Mouse (Mus musculus) heart, embryonic 13.5 days (tissue): ENCODE results near the gene Ttc7. TPM values are rescaled to one million over a fixed set of nuclear protein-coding genes. Genes with fewer than 3 reads are reported as not detected.

Experiments used
- ATAC-seq: fragments of 200-750 bp; cut with Nextera tagmentation; 2 replicates; pipeline ENCODE4 v1.8.0; 2017; ENCODE audit warnings: moderate TSS enrichment; ENCODE audit not compliant: insufficient number of reproducible peaks, low FRiP score, low TSS enrichment; ENCODE audit errors: extremely low read depth
- H3K27ac ChIP-seq: fragments of 300-500 bp; sonication (generic); replicated peaks from 2 replicates; pipeline ENCODE4 v1.5.1; 2015; ENCODE audit warnings: moderate library complexity, mild to moderate bottlenecking, inconsistent platforms
- H3K27me3 ChIP-seq: fragments of 300-500 bp; sonication (generic); replicated peaks from 2 replicates; pipeline ENCODE4 v1.6.1; 2015; ENCODE audit warnings: mild to moderate bottlenecking, inconsistent platforms
- H3K36me3 ChIP-seq: fragments of 300-500 bp; sonication (generic); 2 replicates; pipeline ENCODE4 v1.6.1; 2015; ENCODE audit warnings: mild to moderate bottlenecking, inconsistent platforms
- H3K4me1 ChIP-seq: fragments of 300-500 bp; sonication (generic); 2 replicates; pipeline ENCODE4 v1.6.1; 2015; ENCODE audit warnings: inconsistent platforms
- H3K4me2 ChIP-seq: fragments of 300-500 bp; sonication (generic); 2 replicates; pipeline ENCODE4 v1.6.1; 2015; ENCODE audit warnings: inconsistent platforms, mild to moderate bottlenecking, moderate library complexity
- H3K4me3 ChIP-seq: fragments of 300-500 bp; sonication (generic); 2 replicates; pipeline ENCODE4 v1.5.1; 2015; ENCODE audit warnings: moderate library complexity, mild to moderate bottlenecking, inconsistent platforms
- H3K9ac ChIP-seq: fragments of 300-500 bp; sonication (generic); 2 replicates; pipeline ENCODE4 v1.6.1; 2015; ENCODE audit warnings: inconsistent platforms, mild to moderate bottlenecking, moderate library complexity
- H3K9me3 ChIP-seq: fragments of 300-500 bp; sonication (generic); 2 replicates; pipeline ENCODE4 v1.6.1; 2016; ENCODE audit warnings: inconsistent platforms
- WGBS: fragments of 180-500 bp; shearing (Covaris S2); methylation state at CpG from one replicate; pipeline ENCODE4 v1.1.7; 2015; ENCODE audit warnings: mixed read lengths; 5-methylcytosine and 5-hydroxymethylcytosine counted together
- polyA plus RNA-seq: library from polyadenylated mRNA; unstranded; fragments of >200 nt; fragmentation: Nextera tagmentation; extraction: Ambion mirVana; gene quantifications from 2 replicates; pipeline ENCODE4 v1.2.1, GENCODE M21; 2015

The Ttc7 gene
- polyA plus RNA-seq, 1 experiment from 2014 or later, result 3.6 TPM

DNA sequence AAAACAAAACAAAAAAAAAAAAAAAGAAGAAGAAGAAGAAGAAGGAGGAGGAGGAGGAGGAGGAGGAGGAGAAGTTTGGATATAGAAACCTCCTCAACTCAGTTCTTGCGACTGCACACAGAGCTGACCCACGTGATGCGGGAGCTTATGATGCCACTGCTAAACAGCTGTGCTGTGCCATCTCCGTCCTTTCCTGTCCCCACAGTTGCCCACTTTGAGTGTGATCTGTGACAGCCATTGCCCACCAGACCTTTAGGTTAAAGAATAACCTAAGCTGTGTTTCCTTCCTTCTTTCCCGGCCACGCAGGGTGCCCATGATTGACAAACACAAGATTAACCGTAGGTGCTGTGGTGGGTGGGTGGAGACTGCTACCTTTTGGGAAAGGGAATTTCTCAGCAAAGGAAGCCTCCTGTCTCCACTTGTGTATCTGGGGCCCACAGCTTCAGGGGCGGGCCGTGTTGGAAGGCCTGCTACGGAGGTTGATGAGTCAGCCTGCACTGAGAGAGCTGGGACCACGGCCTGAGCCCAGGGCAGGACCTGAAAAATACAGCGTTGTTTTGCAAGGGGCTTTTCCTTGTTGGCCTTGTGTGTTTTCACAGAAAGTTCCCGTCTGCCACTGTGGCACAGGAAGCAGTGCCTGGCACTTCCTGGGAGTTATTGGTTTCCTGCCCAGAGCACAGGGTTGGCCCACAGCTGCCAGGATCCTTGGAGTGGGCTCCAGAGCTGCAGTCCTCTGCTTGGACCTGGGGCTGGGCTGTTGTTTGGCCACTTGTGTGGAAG lies 19.5 kb downstream of the Ttc7 start:
- 52% methylated on average over 13 of the region's 13 CpGs for WGBS
- no peak for ATAC-seq
- Histone ChIP-seq H3K27me3 (no peaks in the 10 kb centered on the region), H3K9me3 (no peaks in the 10 kb centered on the region), H3K4me3 (no peak overlapping the region), H3K4me1 (peaks cover 26% of the 10 kb centered on the region), H3K27ac (0 out of 2 replicates have a peak overlapping the region, but pooled peaks have one; percentile 8), H3K4me2 (no peak overlapping the region), H3K9ac (no peak overlapping the region), H3K36me3 (no peaks in the 10 kb centered on the region)

DNA sequence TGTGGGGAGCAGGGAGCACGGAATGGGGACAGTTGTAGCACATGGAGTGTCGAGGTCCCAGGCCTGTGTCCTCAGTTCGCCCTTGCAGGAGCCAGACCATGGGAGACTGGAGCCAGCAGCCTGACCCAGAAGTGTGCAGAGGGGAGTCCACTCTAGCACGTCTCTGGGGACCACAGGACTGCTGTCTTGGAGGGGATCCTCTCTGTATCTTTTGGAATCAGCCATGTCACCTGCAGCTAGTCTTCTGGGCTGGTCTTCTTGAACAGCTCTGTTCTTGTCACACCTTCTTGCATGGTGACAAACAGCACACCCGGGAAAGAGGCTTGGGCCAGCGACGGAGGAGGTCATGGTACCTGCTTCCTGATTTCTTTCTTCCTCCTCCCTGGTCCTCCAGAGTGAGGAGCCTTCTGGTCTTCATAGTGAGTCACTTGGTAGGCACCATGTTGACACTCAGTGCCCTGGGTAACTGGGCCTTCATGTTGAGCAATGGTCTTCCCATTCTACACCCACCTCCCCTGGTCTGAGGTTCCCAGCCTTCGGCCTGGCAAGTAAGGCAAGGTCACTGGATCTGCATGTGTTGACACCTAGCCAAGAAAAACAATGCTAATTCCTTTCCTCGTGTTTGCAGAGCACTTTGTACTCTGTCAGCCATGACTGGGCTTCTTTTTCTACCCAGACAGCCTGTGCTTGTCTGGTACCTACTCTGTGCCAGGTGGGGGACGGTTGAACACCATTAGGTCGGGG lies 21.6 kb downstream of the Ttc7 start:
- Histone ChIP-seq H3K27me3 (no peaks in the 10 kb centered on the region), H3K4me3 (no peak overlapping the region), H3K4me2 (no peak overlapping the region), H3K36me3 (no peaks in the 10 kb centered on the region), H3K27ac (no peak overlapping the region), H3K9ac (no peak overlapping the region), H3K4me1 (peaks cover 17% of the 10 kb centered on the region), H3K9me3 (no peaks in the 10 kb centered on the region)
- no peak for ATAC-seq
- 73% methylated on average over 11 of the region's 11 CpGs for WGBS

DNA sequence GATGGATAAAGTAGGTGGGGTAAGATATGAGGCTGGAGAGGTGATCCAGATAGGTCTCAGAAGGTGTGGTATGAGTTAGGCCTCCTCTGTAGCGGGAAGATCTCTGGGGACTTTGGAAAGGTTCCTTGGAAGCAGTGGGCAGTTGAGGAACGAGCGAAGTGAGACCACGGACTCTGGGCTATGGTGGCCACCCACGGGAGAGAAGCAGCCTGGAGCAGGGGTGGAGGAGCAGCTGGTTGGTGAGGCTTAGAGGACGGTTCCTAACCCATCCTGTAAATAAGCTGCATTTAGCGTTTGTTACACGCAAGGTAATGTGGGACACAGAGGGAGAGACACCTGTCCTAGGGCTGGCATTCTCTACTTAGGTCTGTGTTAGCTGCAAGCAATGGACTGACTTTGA lies 22.4 kb downstream of the Ttc7 start:
- Histone ChIP-seq H3K9ac (no peak overlapping the region), H3K9me3 (no peaks in the 10 kb centered on the region), H3K4me1 (peaks cover 15% of the 10 kb centered on the region), H3K27ac (no peak overlapping the region), H3K4me2 (no peak overlapping the region), H3K4me3 (no peak overlapping the region), H3K27me3 (no peaks in the 10 kb centered on the region), H3K36me3 (no peaks in the 10 kb centered on the region)
- no peak for ATAC-seq
- WGBS, result 84% methylated on average over 8 of the region's 8 CpGs

DNA sequence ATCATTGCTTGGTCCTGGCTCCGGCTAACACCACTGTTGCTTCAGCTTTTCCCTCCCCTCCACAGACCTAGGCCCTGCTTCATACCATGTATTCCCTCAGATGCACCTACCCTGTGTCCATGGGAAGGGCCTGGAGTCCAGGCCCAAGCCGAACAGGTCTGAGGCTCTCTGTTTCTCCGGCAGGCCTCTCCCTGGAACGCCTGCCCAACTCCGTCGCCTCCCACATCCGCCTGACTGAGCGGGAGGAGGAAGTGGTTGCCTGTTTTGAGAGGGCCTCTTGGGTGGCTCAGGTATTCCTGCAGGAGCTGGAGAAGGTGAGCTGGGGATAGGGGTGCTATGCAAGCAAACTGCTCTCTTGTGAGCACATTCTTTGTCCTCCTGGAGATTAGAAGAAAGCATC lies 24.1 kb downstream of the Ttc7 start:
- H3K27ac ChIP-seq, result no peak overlapping the region
- WGBS, result 73% methylated on average over 8 of the region's 8 CpGs
- no peaks in the 10 kb centered on the region for H3K27me3 ChIP-seq
- peaks cover 15% of the 10 kb centered on the region for H3K4me1 ChIP-seq
- no peaks in the 10 kb centered on the region for H3K36me3 ChIP-seq
- no peak overlapping the region for H3K4me3 ChIP-seq
- ATAC-seq, result no peak
- H3K9me3 ChIP-seq, result no peaks in the 10 kb centered on the region
- H3K9ac ChIP-seq, result no peak overlapping the region
- no peak overlapping the region for H3K4me2 ChIP-seq

DNA sequence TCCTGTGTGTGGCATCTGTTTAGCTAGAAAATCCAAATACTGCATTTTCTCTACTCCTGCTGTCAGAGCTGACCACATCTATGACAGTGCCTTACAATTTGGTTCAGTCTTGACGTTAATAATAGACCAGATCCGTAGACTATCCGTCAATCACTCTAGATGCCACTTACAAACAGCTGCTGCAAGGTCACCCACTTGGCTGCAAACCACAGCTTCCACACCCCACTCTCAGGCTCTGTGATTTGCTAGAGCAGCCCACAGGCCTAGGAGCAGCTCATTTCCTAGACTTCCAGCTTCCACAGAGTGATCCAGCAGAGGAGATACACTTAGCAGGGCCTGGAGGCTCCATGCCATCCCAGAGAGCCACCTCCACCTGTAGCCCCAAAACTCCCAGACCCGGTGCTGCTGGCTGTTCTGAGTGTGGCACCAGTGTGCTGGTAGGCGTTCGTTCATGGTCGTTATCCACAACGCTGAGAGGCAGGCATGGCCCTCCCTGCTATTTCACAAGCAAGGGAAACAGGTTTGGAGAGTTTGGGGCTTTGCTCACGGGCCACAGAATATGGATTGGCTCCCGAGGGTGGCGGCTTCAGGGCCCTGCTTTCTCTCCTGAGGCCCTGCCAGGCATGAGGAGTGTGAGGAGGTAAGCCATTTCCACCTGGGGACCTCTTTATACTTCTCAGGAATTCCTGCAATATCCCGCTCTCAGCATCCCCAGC lies 26.5 kb downstream of the Ttc7 start:
- Histone ChIP-seq H3K4me1 (peaks cover 26% of the 10 kb centered on the region), H3K27ac (no peak overlapping the region), H3K4me3 (no peak overlapping the region), H3K9me3 (no peaks in the 10 kb centered on the region), H3K4me2 (no peak overlapping the region), H3K36me3 (no peaks in the 10 kb centered on the region), H3K9ac (no peak overlapping the region), H3K27me3 (0 out of 2 replicates have a peak, but pooled peaks cover 8% of the 10 kb centered on the region)
- ATAC-seq, result no peak
- WGBS, result 72% methylated on average over 12 of the region's 12 CpGs

DNA sequence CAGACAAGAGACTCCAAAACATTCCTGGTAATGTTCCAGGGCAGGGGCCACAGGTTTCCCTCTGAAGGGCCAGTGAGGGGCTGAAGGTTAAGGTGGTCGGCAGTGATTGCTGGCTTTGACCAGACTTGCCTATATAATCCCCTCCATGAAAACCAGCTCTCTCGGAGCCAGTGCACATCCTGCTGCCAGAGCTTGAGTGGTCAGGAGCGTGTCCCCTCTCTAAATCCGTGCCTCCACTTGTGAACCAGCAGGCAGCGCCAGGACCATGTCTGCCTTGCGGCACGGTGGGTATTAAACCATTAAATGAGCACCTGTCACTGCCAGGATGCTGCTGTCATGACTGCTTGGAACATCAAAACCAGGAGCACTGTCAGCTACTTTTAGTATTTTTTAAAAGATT lies 27.8 kb downstream of the Ttc7 start:
- Histone ChIP-seq H3K4me3 (no peak overlapping the region), H3K4me1 (peaks cover 25% of the 10 kb centered on the region), H3K36me3 (no peaks in the 10 kb centered on the region), H3K27me3 (0 out of 2 replicates have a peak, but pooled peaks cover 10% of the 10 kb centered on the region), H3K4me2 (no peak overlapping the region), H3K9me3 (no peaks in the 10 kb centered on the region), H3K9ac (no peak overlapping the region), H3K27ac (no peak overlapping the region)
- ATAC-seq, result no peak
- WGBS, result 82% methylated on average over 7 of the region's 7 CpGs

DNA sequence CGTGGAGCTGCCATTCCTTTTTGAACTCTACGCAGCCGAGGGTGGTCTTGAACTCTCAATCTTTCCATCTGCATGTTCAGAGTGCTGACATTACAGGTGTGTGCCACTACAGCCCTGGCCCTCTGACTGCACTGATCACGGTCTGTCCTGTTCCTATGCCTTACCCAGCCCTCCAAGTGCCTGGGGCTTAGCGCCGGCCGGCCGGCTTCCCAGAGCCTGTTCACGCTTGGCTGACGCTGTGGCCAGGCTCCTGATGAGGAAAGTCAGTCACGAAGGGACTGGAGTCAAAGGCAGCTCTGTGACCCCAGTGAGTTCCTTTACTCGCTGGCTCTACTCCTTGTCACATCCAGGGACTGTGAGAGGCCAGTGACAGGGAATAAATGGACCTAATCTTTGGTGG lies 29.7 kb downstream of the Ttc7 start:
- H3K9me3 ChIP-seq, result no peaks in the 10 kb centered on the region
- no peaks in the 10 kb centered on the region for H3K36me3 ChIP-seq
- H3K4me2 ChIP-seq, result no peak overlapping the region
- H3K27ac ChIP-seq, result no peak overlapping the region
- H3K4me1 ChIP-seq, result peaks cover 25% of the 10 kb centered on the region
- no peak overlapping the region for H3K9ac ChIP-seq
- no peak for ATAC-seq
- H3K27me3 ChIP-seq, result 0 out of 2 replicates have a peak, but pooled peaks cover 10% of the 10 kb centered on the region
- WGBS, result 33% methylated on average over 12 of the region's 12 CpGs
- no peak overlapping the region for H3K4me3 ChIP-seq

DNA sequence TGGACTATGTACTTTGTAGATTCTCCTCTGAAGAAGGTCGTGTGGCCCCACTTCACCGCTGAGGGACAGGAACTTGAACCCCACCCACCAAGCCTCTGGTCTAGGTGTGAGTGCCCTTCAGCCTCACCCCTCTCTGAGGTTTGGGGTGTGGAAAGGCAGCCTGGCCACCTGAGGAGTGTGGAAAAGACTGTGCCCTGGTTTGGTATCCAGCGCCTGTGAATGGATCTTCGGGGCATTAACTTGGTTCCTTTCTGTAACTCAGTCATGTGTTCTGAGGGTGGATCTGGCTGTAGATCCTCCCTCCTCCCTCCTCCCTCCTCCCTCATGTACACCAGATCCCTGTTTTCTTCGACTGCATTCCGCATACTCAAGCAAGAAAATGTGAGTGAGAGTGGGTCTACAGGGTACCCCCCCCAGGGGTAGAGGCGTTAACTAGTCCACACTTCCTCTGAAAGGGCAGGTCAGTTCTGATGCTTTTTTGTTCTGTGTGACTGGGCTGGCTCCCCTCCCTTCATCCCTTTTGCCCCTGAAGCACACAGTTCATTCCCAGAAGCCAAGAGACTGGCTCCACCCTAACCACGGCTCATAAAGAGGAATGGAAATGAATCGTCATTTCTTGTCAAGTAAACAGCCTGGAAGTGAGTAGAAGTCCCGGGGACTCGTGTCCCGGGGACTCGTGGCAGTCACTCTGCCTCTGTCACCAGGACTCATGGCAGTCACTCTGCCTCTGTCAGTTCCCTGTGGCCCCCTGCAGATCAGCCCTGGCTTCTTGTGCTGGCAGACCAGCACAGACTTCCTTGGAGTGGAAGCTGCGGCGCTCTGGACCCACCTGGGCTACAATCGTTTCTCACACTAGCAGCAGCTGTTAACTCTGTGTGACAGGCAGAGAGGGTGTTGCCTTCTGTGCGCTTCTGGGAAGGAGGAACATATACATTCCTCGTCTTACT lies 30.5 kb downstream of the Ttc7 start:
- H3K36me3 ChIP-seq, result no peaks in the 10 kb centered on the region
- H3K4me2 ChIP-seq, result peak overlapping the region; percentile 39
- H3K4me1 ChIP-seq, result peaks cover 25% of the 10 kb centered on the region
- 36% methylated on average over 18 of the region's 18 CpGs for WGBS
- no peak for ATAC-seq
- no peak overlapping the region; the same call in 1 of the 2 replicates for H3K4me3 ChIP-seq
- peak overlapping the region; percentile 58; the same call in 1 of the 2 replicates for H3K9ac ChIP-seq
- H3K27ac ChIP-seq, result no peak overlapping the region
- 0 out of 2 replicates have a peak, but pooled peaks cover 10% of the 10 kb centered on the region for H3K27me3 ChIP-seq
- no peaks in the 10 kb centered on the region for H3K9me3 ChIP-seq

DNA sequence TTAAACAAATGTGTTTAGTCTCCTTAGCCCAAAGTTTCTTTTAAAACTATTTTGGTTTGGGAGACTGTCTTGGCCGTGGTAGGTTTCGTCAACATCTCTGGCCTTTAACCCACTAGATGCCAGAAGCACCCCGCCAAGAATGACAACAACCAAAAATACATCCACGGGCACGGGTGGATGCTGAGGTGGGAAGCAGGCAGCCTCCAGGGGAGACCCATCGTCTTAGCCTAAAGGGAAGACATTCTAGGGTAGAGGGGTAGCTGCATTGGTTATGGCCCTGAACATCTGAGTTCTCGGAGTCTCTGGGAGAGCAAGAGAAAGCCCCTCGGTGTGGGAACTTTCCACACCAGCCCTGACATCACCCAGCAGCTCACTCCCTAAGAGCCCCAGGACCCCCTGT lies 31.4 kb downstream of the Ttc7 start:
- Histone ChIP-seq H3K9me3 (no peaks in the 10 kb centered on the region), H3K4me3 (no peak overlapping the region), H3K9ac (no peak overlapping the region), H3K36me3 (no peaks in the 10 kb centered on the region), H3K4me1 (peaks cover 25% of the 10 kb centered on the region), H3K27ac (no peak overlapping the region), H3K27me3 (0 out of 2 replicates have a peak, but pooled peaks cover 10% of the 10 kb centered on the region), H3K4me2 (no peak overlapping the region)
- ATAC-seq, result no peak
- 72% methylated on average over 8 of the region's 8 CpGs for WGBS

DNA sequence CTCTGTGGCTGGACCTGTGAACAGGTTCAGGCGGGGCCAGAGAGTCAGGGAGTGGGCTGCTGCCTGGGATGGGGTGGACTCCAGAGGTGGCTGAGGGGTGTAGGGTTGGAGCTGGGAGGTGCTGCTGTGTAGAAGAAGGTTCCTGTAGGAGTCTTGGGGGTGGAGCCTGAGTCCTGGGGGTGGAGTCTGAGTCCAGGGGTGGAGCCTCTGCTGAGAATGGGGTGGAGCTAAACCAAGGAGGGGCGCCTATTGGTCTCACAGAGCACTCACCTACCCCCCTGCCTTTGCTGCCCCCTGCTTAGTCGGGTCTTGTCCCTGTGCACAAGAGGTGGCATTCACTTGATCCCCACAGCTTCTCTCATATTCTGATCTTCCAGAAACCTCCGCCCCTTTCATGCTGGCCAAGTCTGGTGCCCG lies 31.9 kb downstream of the Ttc7 start:
- Histone ChIP-seq H3K36me3 (no peaks in the 10 kb centered on the region), H3K4me2 (peak overlapping the region; percentile 33), H3K4me3 (no peak overlapping the region), H3K9ac (no peak overlapping the region), H3K27ac (no peak overlapping the region), H3K27me3 (0 out of 2 replicates have a peak, but pooled peaks cover 10% of the 10 kb centered on the region), H3K9me3 (no peaks in the 10 kb centered on the region), H3K4me1 (peaks cover 25% of the 10 kb centered on the region)
- WGBS, result 55% methylated on average over 5 of the region's 5 CpGs
- peak; percentile 31; the same call in 1 of the 2 replicates for ATAC-seq
